Mouse (Mus musculus): ENCODE results near the gene Gm10663.
A peak's percentile ranks its signal among the peaks of the same experiment; 100 is the strongest.

Gene Gm10663

DNA sequence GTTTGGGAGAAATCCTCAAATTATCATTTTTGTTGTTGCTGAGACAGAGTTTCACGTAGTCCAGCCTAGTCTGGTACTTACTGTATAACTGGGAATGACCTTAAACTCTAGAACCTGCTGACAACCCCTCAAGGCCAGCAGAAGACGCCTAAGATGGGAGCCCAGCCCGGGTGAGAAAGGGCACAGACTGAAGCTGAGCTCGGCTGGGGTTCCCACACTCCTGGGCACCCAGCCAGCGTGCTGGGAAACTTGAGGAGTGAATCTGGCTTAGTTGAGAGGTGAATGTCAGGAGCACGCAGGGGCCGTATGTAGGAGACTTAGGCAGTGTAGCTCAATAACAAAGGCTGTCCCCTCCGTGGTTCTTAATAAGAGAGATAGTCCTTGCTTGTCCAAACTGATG, 12.9 kb downstream of the Gm10663 start:
- DNase-seq (ENCODE audit: low spot score): no peak

DNA sequence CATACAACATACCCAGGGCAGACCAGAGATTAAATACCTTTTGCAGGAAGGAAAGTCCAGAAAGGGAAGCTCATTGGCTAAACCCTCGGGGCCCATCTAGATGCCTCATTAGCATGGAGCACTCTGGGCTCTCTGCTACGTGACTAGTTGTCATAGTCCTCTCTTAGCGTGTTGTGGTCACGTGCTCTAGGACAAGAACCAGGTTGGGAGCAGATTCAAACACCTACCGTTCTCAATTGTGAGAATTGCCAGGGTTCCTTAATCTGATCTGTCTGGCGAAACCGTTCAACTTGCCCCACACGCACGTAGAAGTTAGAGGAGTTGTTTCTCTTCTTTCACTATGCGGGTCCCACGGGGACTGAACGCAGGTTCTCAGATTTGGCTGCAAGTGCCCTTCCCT, 13.3 kb downstream of the Gm10663 start:
- DNase-seq (ENCODE audit: low spot score): no peak

DNA sequence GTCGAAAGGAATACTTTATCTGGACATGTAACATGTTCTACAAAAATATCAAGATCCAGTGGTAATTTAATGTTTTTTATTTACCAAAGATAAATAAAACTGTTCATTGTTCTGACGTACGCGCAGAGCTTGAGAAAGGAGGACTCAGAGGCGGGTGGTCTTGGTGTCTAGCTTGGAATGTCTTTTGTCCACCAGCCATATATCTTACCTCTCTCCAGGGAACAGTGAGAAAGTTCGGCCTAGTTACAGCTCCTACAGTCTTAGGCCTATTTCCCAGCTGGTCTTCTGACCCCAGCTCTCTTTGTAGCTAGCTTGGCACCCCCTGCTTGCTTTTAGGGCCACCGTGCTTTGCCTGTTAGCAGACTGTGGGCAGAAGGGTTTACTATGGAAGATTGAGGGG, 14.9 kb downstream of the Gm10663 start:
- no peak for DNase-seq (ENCODE audit: low spot score)

- no peak for DNase-seq (ENCODE audit: low spot score)
Observed at GRCm38 (mm10) chr8:65097760-65098415, 23.1 kb downstream of the Gm10663 start.

GRCm38 (mm10) chr8:65099735-65100134, 24.9 kb downstream of the Gm10663 start:
- no peak for DNase-seq (ENCODE audit: low spot score)

DNA sequence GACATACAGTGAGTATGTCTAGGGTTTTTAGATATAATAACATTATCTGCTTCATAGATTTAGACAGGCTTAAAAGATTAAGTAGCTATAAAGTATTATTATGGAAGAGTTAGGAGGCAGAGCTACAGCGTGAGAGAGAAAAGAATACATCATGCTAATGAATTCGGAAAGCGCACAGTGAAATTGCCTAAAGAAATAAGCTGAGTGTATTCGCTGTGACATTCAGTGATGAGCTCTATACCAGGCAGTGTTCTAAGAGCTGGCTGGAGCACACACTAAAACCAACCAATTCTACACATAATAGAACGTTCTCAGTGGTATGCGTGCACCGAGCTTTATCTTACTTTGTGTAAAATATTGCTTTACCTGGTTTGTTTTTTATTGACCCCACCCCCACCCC, 28.8 kb downstream of the Gm10663 start:
- DNase-seq (ENCODE audit: low spot score): no peak

- DNase-seq (ENCODE audit: low spot score): no peak
Observed at GRCm38 (mm10) chr8:65104041-65104440, 29.2 kb downstream of the Gm10663 start.

- no peak for DNase-seq (ENCODE audit: low spot score)
Observed at GRCm38 (mm10) chr8:65107936-65108718, 33.3 kb downstream of the Gm10663 start.

- DNase-seq (ENCODE audit: low spot score): no peak
Observed at GRCm38 (mm10) chr8:65108936-65109335, 34.1 kb downstream of the Gm10663 start.

DNA sequence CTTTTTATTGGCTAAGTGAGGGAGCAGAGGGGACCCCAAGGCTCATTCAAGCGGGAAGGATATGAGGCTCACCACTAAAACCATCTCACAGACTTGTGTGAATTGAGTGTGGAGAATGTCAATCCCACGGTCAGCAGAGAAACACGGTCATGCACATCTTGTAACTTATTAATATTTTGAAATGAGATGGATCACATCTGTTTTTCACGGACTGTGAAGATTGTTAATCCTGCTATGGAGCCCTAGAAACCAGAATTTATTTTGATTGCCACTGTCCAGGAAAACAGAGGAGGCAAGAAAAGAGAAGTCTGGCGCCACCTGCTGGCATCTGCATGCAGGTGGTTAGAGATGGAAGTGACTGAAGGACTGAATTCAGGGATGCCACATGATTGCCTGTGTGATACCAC, 35.5 kb downstream of the Gm10663 start:
- peak; percentile 46 for DNase-seq (ENCODE audit: low spot score)

DNA sequence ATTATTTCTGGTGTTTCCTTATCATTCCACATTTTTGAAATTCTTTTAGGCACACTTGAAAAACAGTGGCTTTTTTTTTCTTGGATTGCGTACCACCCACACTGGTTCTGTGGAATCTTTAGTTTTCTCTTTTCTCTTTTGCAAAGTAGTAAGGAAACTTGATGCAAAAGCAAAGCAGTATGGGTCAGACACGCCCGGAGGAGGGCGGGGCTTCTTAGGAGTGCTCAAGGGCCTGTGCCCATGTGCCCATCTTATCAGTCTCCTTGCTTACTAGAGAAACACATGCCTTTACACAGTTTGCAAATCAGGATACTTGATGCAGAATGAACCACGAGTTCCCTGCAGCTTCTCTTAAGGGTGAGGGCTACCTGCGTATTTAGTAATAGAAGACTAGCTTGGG, 37.3 kb downstream of the Gm10663 start:
- DNase-seq (ENCODE audit: low spot score): no peak

GRCm38 (mm10) chr8:65126014-65126413, 51.2 kb downstream of the Gm10663 start:
- no peak for DNase-seq (ENCODE audit: low spot score)

DNA sequence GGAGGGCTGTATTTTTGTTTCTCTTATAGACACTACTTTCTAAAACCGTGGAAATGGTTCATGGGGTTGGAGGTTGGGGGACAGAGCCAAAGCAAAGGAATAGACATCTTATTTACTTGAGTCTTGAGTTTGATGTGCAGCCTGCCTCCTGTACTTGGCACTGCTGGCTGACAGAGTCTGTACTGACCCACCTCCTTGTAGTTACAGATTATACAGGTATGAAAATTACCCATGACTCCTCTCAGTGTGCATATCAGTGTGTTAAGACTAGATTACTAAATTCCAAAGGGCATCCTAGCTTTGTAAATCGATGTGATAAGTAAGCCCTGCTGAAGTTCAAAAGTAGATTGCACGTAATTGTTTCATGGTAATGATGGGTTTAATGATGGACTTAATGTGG, 51.6 kb downstream of the Gm10663 start:
- no peak for DNase-seq (ENCODE audit: low spot score)
